Mouse (Mus musculus): ENCODE results near the gene Lactb.

DNA sequence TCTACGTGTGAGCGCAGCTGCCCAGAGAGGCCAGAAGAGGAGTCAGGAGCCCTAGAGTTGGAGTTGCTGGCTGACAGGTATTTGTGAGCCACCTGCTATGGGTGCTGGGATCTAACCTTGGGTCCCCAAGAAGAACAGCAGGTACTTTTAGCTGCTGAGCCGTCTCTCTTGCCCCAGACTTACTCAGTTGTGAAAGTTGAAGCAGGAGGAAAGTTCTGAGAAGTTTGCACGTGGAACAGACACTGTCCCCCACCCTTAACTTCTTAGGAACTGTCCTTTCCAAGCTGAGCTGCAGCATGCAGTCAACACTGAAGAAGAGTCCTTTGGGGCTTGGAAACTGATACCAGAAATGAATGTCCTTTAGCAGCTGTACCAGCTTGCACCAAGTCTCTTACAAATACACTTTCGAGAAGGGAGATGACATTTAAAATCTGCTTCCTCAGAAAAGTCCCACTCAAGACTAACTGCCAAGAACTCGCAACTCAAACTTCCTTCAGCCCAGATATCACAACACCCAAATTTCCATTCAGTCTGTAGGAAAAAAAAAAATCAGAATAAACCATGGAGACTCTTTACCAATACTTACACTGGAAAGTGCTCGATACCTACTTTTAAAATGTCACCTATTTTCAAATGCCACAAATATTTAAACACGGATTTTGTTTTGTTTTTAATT is 57.9 kb downstream of the Lactb start:
- TF ChIP-seq CTCF (IDR thresholded peaks at IDR 0.05; ENCODE audit: extremely low read depth, insufficient read length, insufficient replicate concordance, low read depth, low read length): no peak
- no peak for TF ChIP-seq POLR2A (IDR thresholded peaks at IDR 0.05; ENCODE audit: low read depth, low read length)

Measured in small intestine, adult 2 months (tissue).